Mouse (Mus musculus): ENCODE results near the gene Cyp8b1. TPM values are rescaled to one million over a fixed set of nuclear protein-coding genes. Genes with fewer than 3 reads are reported as not detected.

Gene Cyp8b1
- polyA plus RNA-seq, 1 experiment from 2014 or later: not detected

GRCm38 (mm10) chr9:121912786-121913185 is 3.3 kb downstream of the Cyp8b1 start:
- H3K9me3 ChIP-seq: no peaks in the 10 kb centered on the region
- no peak overlapping the region for H3K4me3 ChIP-seq
- no peaks in the 10 kb centered on the region for H3K27me3 ChIP-seq
- H3K27ac ChIP-seq (replicated peaks): no peak overlapping the region
- no peak overlapping the region for H3K4me2 ChIP-seq
- no peaks in the 10 kb centered on the region for H3K4me1 ChIP-seq (replicated peaks)
- H3K9ac ChIP-seq: no peak overlapping the region
- no peak for ATAC-seq (ENCODE audit: low FRiP score, low read depth)
- no peaks in the 10 kb centered on the region for H3K36me3 ChIP-seq
- 88% methylated on average over 4 of the region's 4 CpGs for WGBS

GRCm38 (mm10) chr9:121911196-121911595 is 4.9 kb downstream of the Cyp8b1 start:
- WGBS: 96% methylated on average over 7 of the region's 7 CpGs
- no peaks in the 10 kb centered on the region for H3K36me3 ChIP-seq
- H3K9me3 ChIP-seq: no peaks in the 10 kb centered on the region
- no peaks in the 10 kb centered on the region for H3K4me1 ChIP-seq (replicated peaks)
- no peak overlapping the region for H3K4me3 ChIP-seq
- no peak overlapping the region for H3K4me2 ChIP-seq
- H3K27me3 ChIP-seq: no peaks in the 10 kb centered on the region
- H3K9ac ChIP-seq: no peak overlapping the region
- no peak overlapping the region for H3K27ac ChIP-seq (replicated peaks)
- ATAC-seq (ENCODE audit: low FRiP score, low read depth): no peak

GRCm38 (mm10) chr9:121909635-121910034 is 6.5 kb downstream of the Cyp8b1 start:
- H3K27me3 ChIP-seq: no peaks in the 10 kb centered on the region
- H3K4me1 ChIP-seq (replicated peaks): no peaks in the 10 kb centered on the region
- H3K4me2 ChIP-seq: no peak overlapping the region
- no peaks in the 10 kb centered on the region for H3K9me3 ChIP-seq
- no peak for ATAC-seq (ENCODE audit: low FRiP score, low read depth)
- H3K27ac ChIP-seq (replicated peaks): no peak overlapping the region
- H3K9ac ChIP-seq: no peak overlapping the region
- no peaks in the 10 kb centered on the region for H3K36me3 ChIP-seq
- H3K4me3 ChIP-seq: no peak overlapping the region
- 84% methylated on average over 6 of the region's 6 CpGs for WGBS

GRCm38 (mm10) chr9:121908321-121908720 is 7.8 kb downstream of the Cyp8b1 start:
- Histone ChIP-seq H3K9me3 (no peaks in the 10 kb centered on the region), H3K4me2 (no peak overlapping the region), H3K27me3 (no peaks in the 10 kb centered on the region), H3K27ac (replicated peaks) (no peak overlapping the region), H3K4me1 (replicated peaks) (no peaks in the 10 kb centered on the region), H3K9ac (no peak overlapping the region), H3K4me3 (no peak overlapping the region), H3K36me3 (no peaks in the 10 kb centered on the region)
- 90% methylated on average over 17 of the region's 17 CpGs for WGBS
- ATAC-seq (ENCODE audit: low FRiP score, low read depth): no peak

GRCm38 (mm10) chr9:121907356-121908070 is 8.6 kb downstream of the Cyp8b1 start:
- Histone ChIP-seq H3K4me2 (no peak overlapping the region), H3K4me1 (replicated peaks) (no peaks in the 10 kb centered on the region)
- 66% methylated on average over 10 of the region's 10 CpGs for WGBS

GRCm38 (mm10) chr9:121906456-121906855 is 9.6 kb downstream of the Cyp8b1 start:
- Histone ChIP-seq H3K9me3 (no peaks in the 10 kb centered on the region), H3K27me3 (no peaks in the 10 kb centered on the region), H3K4me2 (no peak overlapping the region), H3K9ac (no peak overlapping the region), H3K27ac (replicated peaks) (no peak overlapping the region), H3K4me3 (no peak overlapping the region), H3K36me3 (no peaks in the 10 kb centered on the region), H3K4me1 (replicated peaks) (no peaks in the 10 kb centered on the region)
- WGBS: 87% methylated on average over 5 of the region's 5 CpGs
- no peak for ATAC-seq (ENCODE audit: low FRiP score, low read depth)

More at GRCm38 (mm10) chr9:121907356-121908070, 8.6 kb downstream of the Cyp8b1 start:
- Histone ChIP-seq H3K9me3 (no peaks in the 10 kb centered on the region), H3K27me3 (no peaks in the 10 kb centered on the region), H3K36me3 (no peaks in the 10 kb centered on the region), H3K9ac (no peak overlapping the region), H3K27ac (replicated peaks) (no peak overlapping the region), H3K4me3 (no peak overlapping the region)
- ATAC-seq (ENCODE audit: low FRiP score, low read depth): no peak

GRCm38 (mm10) chr9:121905556-121906185 is 10.4 kb downstream of the Cyp8b1 start:
- Histone ChIP-seq H3K4me2 (no peak overlapping the region), H3K4me3 (no peak overlapping the region), H3K9ac (no peak overlapping the region), H3K36me3 (no peaks in the 10 kb centered on the region), H3K27ac (replicated peaks) (no peak overlapping the region), H3K4me1 (replicated peaks) (no peaks in the 10 kb centered on the region), H3K9me3 (no peaks in the 10 kb centered on the region), H3K27me3 (no peaks in the 10 kb centered on the region)
- ATAC-seq (ENCODE audit: low FRiP score, low read depth): no peak
- WGBS: 80% methylated on average over 4 of the region's 4 CpGs

- no peak overlapping the region for H3K4me3 ChIP-seq
- 97% methylated on average over 7 of the region's 7 CpGs for WGBS
- H3K9ac ChIP-seq: no peak overlapping the region
- H3K36me3 ChIP-seq: no peaks in the 10 kb centered on the region
- ATAC-seq (ENCODE audit: low FRiP score, low read depth): no peak
- no peak overlapping the region for H3K27ac ChIP-seq (replicated peaks)
- no peaks in the 10 kb centered on the region for H3K9me3 ChIP-seq
- H3K4me1 ChIP-seq (replicated peaks): no peaks in the 10 kb centered on the region
- H3K27me3 ChIP-seq: no peaks in the 10 kb centered on the region
- no peak overlapping the region for H3K4me2 ChIP-seq
These were observed 11.2 kb downstream of the Cyp8b1 start for GRCm38 (mm10) chr9:121904946-121905345.

GRCm38 (mm10) chr9:121904319-121904718 is 11.8 kb downstream of the Cyp8b1 start:
- Histone ChIP-seq H3K4me3 (no peak overlapping the region), H3K27ac (replicated peaks) (no peak overlapping the region), H3K9ac (no peak overlapping the region), H3K27me3 (no peaks in the 10 kb centered on the region), H3K9me3 (no peaks in the 10 kb centered on the region), H3K36me3 (no peaks in the 10 kb centered on the region), H3K4me2 (no peak overlapping the region), H3K4me1 (replicated peaks) (no peaks in the 10 kb centered on the region)
- 84% methylated on average over 4 of the region's 4 CpGs for WGBS
- ATAC-seq (ENCODE audit: low FRiP score, low read depth): no peak

GRCm38 (mm10) chr9:121903476-121904305 is 12.4 kb downstream of the Cyp8b1 start:
- no peaks in the 10 kb centered on the region for H3K36me3 ChIP-seq
- no peaks in the 10 kb centered on the region for H3K4me1 ChIP-seq (replicated peaks)
- no peak overlapping the region for H3K9ac ChIP-seq
- H3K27me3 ChIP-seq: no peaks in the 10 kb centered on the region
- H3K9me3 ChIP-seq: no peaks in the 10 kb centered on the region
- H3K4me2 ChIP-seq: no peak overlapping the region
- no peak overlapping the region for H3K27ac ChIP-seq (replicated peaks)
- 78% methylated on average over 8 of the region's 8 CpGs for WGBS
- H3K4me3 ChIP-seq: no peak overlapping the region
- ATAC-seq (ENCODE audit: low FRiP score, low read depth): no peak

- Histone ChIP-seq H3K36me3 (no peaks in the 10 kb centered on the region), H3K4me1 (replicated peaks) (no peaks in the 10 kb centered on the region), H3K4me3 (no peak overlapping the region), H3K27ac (replicated peaks) (no peak overlapping the region), H3K4me2 (no peak overlapping the region), H3K9ac (no peak overlapping the region), H3K9me3 (no peaks in the 10 kb centered on the region), H3K27me3 (no peaks in the 10 kb centered on the region)
- ATAC-seq (ENCODE audit: low FRiP score, low read depth): no peak
- WGBS: 85% methylated on average over 5 of the region's 5 CpGs
These were observed 14.1 kb downstream of the Cyp8b1 start for GRCm38 (mm10) chr9:121901710-121902700.
